Mouse (Mus musculus) cortical plate, adult 2 months (tissue): ENCODE measurements at regions not wholly inside any gene's neighbourhood (a gene's known extent, or its start where the extent isn't known, plus 50 kb on each side); places are given as distances from the start of the nearest gene placed in this dataset.

Experiments
- CTCF ChIP-seq: fragments of 200-500 bp; IDR thresholded peaks from 2 replicates; pipeline ENCODE4 v1.5.1; 2011; ENCODE audit warnings: mild to moderate bottlenecking, control low read depth, low read length; ENCODE audit not compliant: insufficient read depth; ENCODE audit errors: extremely low read depth
- POLR2A ChIP-seq: fragments of 200-500 bp; IDR thresholded peaks from 2 replicates; pipeline ENCODE4 v1.6.1; 2011; ENCODE audit warnings: mild to moderate bottlenecking, low read length, control low read depth; ENCODE audit not compliant: insufficient read depth; ENCODE audit errors: extremely low read depth

DNA sequence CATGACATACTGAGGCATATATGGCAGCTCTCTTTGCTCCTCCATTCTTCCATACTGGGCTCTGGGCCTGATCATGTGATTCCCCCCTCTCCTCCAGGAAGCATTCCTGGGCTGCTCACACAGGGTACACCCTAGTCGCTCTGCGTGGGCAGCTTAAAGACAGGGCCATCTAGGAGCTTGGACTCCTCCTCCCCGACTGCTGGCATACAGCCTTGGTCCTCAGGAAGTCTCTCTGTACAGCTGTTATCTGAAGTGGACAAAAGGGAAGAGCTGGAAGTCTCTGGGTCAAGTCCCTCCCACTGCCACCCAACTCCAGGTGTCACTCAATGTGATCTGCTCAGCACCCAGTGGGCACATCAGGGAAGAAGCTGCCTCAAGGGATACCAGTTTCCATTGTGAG lies 102.6 kb upstream of the Zfp618 start:
- TF ChIP-seq CTCF, result no peak
- TF ChIP-seq POLR2A, result no peak
